Mouse (Mus musculus) G1E-ER4 (cell line): Measurements from ENCODE around the gene Slc39a5. TPM values are rescaled to one million over a fixed set of nuclear protein-coding genes. Genes with fewer than 3 reads are reported as not detected.

Source experiments
- GATA1 ChIP-seq: IDR thresholded peaks from one replicate; pipeline ENCODE4 v1.8.0; 2012; ENCODE audit warnings: low read length, inconsistent platforms
- polyA plus RNA-seq: library from polyadenylated mRNA; stranded (reverse); fragments of >175 nt; gene quantifications from 2 replicates; pipeline ENCODE4 v1.2.3, GENCODE M21; 2012

Slc39a5 gene
- polyA plus RNA-seq, 1 experiment = not detected

DNA sequence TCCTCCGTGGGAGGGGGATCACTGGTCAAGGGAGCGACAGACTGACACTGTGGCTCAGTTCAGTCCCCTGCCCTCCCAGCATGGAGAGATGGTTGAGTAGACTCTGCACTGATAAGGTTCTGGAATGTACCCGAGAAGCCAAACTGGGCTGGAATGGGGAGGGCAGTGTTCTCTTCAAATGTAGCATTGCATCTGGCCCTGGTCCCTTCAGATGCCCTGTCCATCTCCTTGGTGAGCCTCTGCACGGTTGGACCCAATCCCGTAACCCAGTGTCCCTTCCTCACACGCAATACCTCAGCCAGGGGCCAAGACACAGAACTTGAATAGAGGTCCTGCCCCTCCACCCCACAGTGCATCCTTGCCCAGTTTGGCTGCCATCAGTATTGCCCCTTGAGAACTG lies 9.2 kb downstream of the Slc39a5 start:
- no peak for TF ChIP-seq GATA1

DNA sequence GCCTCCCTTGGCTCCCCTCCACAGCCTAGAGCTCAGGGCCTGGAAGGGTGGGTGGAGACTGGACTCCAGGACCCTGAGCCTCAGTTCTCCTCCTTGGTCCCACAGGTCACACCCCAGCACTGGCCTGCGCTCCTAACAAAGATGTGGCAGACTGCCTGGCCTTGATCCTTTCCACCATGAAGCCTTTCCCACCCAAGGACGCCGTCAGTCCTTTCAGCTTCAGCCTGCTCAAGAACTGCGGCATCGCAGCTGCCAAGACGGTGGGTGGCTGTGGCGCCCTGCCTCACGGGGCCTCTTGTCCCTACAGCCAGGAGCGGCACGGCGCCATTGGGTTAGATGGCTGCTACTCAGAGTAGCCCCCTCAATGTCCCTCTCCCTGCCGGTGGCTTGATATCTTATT lies 10.7 kb downstream of the Slc39a5 start:
- no peak for TF ChIP-seq GATA1

DNA sequence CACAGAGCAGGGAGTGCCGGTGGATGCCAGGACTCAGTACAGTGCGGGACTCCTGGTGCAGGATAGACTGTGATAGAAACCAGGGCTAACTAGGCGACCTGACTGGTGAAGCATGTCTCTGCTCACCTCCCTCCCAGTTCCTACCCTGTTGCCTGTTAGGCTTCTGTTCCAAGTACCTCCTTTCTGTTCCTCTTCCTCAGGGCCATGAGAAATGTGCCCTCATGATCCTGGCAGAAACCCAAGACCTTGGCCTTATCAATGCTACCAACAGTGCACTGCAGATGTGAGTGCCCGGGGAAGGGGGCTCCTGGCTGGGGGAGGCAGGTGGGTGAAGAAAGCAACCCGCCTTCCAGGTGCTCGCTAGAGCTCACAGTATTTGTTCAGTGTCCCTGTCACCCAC lies 11.5 kb downstream of the Slc39a5 start:
- TF ChIP-seq GATA1 = no peak

DNA sequence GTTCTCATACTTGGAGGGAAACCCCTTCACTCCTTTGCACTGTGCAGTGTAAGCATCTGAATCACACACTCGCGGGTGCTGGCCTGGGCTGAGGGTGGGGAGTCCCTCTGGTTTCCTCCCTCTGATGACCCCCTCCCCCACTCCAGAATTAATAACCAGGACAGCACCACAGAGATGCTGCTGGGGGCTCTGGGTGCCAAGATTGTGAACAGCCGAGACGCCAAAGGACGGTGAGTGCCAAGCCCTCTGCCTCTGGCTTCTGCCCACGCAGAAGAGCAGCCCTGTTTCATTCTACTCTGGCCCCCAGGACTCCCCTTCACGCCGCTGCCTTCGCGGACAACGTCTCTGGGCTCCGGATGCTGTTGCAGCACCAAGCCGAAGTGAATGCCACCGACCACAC lies 12.1 kb downstream of the Slc39a5 start:
- TF ChIP-seq GATA1 = no peak

DNA sequence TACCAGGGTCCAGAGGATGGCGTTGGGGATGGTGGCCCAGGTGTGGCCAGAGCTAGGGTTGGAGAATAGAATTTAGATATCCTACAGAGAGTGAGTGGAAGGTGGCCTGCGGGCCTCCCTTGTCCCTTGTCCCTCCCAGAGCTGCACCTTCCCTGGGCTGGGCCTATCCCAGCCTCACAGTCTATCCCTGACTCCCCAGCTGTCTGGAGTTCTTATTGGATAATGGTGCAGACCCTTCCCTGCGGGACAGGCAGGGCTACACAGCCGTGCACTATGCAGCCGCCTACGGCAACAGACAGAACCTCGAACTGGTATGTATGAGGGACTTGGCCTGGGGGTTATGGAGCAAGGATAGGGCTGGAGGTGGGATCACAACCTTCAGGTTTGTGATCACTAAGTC lies 15.1 kb downstream of the Slc39a5 start:
- TF ChIP-seq GATA1 = no peak

DNA sequence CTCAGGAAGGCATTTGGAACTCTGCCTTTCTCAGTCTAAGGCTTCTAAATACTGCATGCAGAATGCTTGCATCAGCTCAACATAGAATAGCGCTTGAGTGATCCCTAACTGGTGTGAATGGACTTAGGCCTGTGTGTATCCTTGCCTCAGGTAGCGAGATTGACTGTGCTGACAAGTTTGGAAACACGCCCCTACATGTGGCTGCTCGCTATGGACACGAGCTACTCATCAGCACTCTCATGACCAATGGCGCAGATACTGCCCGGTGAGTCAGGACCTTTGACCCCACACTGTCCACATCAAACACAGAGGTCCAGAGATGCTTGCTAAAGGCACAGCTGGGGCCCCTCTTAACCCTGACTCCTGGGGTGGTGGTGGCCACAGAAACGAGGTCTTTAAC lies 18.5 kb downstream of the Slc39a5 start:
- TF ChIP-seq GATA1 = no peak

DNA sequence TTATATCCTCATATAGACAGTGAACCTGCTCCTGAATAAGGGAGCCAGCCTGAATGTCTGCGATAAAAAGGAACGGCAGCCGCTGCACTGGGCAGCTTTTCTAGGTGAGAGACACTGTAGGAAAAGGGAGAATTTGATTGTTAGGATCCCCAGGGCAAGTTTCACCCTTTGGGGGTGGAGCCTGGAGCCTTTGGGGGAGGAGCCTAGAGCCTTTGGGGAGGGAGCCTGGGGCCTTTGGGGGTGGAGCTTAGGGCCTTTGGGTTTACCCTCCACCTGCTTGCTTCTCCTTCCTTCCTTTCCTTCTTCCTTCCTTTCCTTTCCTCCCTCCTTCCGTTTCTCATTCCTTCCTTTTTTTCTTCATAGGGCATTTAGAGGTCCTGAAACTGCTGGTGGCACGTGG lies 20.5 kb downstream of the Slc39a5 start:
- no peak for TF ChIP-seq GATA1

DNA sequence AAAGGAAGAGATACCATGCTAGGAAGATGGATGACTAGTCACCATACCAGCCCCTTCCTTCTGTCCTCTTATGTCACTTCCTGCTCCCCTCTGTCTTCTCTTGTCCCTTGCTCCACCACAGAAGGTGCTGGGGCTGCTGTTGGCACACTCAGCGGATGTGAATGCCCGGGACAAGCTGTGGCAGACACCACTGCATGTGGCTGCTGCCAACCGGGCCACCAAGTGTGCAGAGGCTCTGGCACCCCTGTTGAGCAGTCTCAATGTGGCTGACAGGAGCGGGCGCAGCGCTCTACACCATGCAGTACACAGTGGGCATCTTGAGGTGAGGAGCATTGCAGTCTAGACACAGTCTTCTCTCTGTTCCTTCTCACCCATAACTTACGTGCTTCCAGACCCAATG lies 21.8 kb downstream of the Slc39a5 start:
- TF ChIP-seq GATA1 = no peak

DNA sequence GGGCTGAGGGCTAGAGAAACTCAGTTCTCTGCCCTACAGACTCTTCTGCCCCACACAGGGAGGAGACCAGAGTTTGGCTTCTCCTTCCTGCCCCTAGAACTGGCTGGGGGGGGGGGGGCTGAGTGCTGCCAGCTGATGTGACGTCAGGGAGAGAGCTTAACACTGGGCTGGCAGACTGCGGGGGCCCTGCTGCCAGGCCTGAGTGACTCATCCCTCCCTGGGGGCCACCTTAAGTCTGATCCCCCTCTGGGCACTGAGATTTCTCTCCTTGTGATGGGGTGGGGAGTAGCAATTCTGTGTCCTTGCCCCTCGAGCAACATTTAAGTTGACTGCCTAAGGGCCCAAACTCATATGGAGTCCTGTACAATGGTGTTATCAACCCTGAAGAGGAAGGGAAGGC lies 22.6 kb downstream of the Slc39a5 start:
- no peak for TF ChIP-seq GATA1

DNA sequence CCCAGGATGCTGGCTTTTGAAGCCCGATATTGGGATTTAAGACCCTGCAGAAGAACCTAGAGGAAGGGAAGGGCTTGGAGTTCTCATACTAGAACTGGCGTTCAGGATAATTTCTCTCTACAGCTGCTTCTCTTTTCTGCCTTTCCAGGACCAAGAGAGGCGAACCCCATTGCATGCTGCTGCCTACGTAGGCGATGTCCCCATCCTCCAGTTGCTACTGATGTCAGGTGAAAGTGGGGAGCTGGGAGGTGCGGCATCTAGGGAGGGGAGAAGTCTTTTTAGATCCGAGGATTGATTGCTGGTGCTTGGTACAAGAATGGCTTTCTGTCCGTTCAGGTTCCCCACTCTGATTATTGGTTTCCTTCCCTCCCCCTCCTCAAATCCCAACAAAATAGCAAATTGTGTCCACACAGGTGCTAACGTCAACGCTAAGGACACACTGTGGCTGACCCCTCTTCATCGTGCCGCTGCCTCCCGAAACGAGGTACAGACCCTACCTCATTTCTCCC lies 23.0 kb downstream of the Slc39a5 start:
- TF ChIP-seq GATA1 = no peak

DNA sequence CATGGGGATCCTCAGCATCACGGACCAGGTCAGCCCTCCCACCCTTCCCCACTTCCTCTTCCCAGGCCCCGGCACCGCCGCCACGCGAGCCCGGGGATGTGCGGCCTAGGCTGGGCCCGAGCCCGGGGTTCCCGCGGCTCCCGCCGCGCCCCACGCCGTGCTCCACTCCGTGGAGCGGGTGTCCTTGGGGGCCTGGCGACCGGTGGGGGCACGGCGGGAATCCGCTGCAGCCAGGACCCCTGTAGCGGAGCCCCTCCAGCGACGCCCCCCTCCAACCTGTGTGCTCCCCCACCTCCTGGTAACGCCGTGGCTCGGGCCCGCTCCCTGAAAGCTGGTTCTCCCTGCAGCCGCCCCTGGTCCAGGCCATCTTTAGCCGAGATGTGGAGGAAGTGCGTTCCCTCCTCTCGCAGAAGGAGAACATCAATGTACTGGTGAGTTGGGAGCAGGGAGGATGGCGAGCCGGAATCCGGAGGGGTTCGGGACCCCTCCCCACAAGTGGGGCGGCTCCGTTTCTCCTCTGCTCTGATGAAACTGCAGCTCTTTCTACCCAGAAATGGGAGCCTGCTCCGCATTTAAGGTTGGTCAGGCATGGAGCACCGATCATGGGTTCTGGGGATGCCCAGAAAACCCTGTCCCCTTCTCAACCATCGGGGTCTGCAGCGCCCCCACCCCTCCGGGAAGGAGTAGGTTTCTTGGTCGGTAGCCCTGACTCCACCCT lies 23.6 kb downstream of the Slc39a5 start:
- no peak for TF ChIP-seq GATA1

DNA sequence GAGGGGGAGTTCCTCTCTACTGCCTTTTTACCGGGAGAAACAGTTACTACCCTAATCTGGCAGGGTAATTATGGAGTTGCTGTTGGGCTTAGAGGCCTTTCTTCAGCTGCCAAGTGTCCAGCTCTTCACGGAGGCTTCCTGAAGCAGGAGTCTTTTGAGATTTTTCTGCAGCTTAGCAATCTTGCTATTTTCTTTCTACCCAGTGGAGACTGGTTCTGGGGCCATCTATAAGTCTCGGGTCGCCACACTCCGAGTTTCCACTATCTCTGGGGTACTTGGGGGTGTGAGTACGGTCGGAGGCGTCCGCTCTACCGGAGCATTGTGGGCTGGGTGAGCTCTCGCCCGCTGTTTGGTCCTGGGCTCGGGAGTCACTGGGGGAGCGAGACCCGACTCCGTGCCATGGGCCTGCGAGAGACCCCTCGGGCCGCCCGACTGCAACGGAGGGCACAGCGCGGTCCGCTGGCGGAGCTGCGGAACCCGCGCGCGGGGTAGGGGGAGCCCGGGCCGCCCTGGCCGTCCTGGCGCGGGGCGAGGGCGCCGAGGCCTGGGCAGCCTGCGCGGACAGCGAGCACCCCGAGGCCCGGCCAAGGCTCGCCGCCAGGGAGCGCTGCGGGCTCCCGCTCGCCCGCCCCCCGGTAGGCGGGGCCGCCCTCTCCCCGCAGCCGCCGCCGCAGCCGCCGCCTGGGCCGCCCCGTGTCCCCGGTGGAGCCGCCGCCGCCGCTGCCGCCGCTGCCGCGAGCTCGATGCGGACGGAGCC lies 24.4 kb downstream of the Slc39a5 start, which contains the start of gene Ankrd52:
Gene Ankrd52 (plus strand): TSS at position 661 of the 757 bp plus-strand sequence.
- TF ChIP-seq GATA1 = no peak

DNA sequence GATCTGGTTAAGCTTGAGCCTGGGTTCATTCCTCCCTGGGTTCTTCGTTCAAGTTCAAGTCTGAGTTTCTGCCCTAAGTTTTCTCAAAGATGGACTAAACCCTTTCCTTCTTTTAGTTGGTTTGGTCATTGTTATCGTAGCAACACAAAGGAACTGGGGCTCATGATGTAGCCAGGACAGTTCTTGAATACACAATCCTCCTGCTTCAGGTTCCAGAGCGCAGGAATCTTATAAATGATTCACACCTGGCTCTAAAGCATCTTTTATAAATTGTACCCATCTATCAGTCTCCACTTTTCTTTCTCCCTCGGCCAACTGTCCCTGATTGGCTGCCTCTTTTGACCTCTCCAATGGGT lies 25.0 kb downstream of the Slc39a5 start:
- TF ChIP-seq GATA1 = no peak

DNA sequence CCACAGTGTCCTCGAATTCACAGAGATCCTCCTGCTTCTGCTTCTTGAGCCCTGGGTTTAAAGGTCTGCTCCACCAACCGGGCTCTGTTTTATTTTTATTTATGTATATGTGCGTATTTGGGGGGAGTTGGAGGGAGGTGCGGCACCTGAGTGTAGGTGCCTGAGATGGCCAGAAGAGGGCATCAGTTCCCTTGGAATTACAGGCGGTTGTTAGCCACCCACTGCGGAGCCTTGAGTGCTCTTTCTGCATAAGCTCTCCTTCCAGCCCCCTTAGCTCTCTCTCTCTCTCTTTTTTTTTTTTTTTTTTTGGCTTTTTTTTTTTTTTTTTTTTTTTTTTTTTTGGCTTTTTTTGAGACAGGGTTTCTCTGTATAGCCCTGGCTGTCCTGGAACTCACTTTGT lies 26.6 kb downstream of the Slc39a5 start:
- no peak for TF ChIP-seq GATA1

DNA sequence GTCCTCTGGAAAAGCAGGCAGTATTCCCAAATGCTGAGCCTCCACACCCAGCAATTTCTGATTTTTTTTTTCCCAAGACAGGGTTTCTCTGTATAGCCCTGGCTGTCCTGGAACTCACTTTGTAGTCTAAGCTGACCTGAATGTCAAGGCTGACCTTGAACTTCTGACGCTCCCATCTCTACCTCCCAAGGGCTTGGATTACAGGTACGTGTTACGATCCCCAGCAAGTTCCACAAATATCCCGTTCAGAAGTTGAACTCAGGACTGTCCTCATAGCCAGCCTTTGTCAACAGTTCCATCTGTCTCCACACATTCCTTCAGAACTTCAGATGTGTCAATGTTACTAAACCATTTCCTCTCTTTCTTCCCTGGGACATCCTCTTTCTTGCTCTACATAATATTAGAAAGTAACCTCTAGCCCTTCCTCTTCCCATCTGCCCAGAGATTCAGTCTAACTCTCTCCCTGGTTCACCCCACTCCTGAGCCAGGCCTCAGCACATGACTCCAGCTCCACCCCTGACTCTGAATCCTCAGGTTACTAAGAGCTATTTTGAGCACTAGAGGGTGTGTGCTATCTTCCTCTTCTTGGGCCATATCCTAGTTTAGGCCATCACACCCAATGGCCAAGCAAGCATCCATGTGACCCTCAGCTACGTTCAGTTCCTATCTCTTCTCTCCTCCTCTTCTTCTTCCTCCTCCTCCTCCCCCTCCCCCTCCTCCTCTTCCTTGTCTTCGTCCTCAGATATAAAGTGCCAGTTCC lies 27.9 kb downstream of the Slc39a5 start:
- no peak for TF ChIP-seq GATA1

DNA sequence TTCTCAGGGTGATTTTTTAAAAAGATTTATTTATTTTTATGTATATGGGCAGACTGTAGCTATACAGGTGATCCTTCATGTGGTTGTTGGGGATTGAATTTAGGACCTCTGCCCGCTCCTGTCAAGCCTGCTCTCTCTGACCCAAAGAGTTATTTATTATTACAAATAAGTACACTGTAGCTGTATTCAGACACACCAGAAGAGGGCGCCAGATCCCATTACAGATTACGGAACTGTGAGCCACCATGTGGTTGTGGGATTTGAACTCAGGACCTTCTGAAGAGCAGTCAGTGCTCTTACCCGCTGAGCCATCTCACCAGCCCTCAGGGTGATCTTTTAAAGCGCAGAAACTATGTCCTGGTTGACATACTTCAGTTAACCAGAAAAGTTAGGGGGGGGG lies 28.9 kb downstream of the Slc39a5 start:
- TF ChIP-seq GATA1 = no peak

DNA sequence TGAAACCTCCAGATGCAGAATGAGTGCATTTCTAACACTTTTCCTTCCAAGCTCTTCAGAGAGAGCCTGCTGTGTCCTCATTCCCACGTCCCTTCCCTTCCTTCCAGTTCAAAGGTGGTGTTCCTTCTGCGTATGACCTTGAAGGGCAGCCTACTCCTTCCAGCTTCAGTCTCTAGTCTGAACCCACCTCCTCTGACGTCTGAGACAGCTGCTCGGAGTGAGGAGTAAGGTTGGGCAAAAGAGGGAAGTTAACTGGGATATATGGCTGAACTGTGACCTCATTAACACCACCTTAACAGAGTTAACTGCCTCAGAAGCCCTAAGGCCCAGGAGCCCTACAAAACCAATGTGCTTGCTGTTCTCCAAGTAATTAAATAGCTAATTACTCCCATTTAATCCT lies 30.4 kb downstream of the Slc39a5 start:
- TF ChIP-seq GATA1 = no peak
